Mouse (Mus musculus) heart, embryonic 12.5 days (tissue): ENCODE data around the gene Ush1g. TPM values are rescaled to one million over a fixed set of nuclear protein-coding genes. Genes with fewer than 3 reads are reported as not detected.

Experiments
- ATAC-seq: fragments of 200-750 bp; cut with Nextera tagmentation; 2 replicates; pipeline ENCODE4 v1.8.0; 2017; ENCODE audit warnings: moderate TSS enrichment, moderate library complexity; ENCODE audit not compliant: insufficient number of reproducible peaks, low FRiP score
- H3K27ac ChIP-seq: fragments of 300-500 bp; sonication (generic); 2 replicates; pipeline ENCODE4 v1.5.1; 2016; ENCODE audit warnings: mild to moderate bottlenecking, moderate library complexity; ENCODE audit not compliant: poor library complexity, severe bottlenecking
- H3K27me3 ChIP-seq: fragments of 300-500 bp; sonication (generic); replicated peaks from 2 replicates; pipeline ENCODE4 v1.6.1; 2016; ENCODE audit warnings: mild to moderate bottlenecking, moderate library complexity
- H3K36me3 ChIP-seq: fragments of 300-500 bp; sonication (generic); 2 replicates; pipeline ENCODE4 v1.6.1; 2016; ENCODE audit warnings: mild to moderate bottlenecking, moderate library complexity
- H3K4me1 ChIP-seq: fragments of 300-500 bp; sonication (generic); replicated peaks from 2 replicates; pipeline ENCODE4 v1.6.1; 2016; ENCODE audit warnings: mild to moderate bottlenecking
- H3K4me2 ChIP-seq: fragments of 300-500 bp; sonication (generic); 2 replicates; pipeline ENCODE4 v1.6.1; 2016; ENCODE audit warnings: mild to moderate bottlenecking, moderate library complexity
- H3K4me3 ChIP-seq: fragments of 300-500 bp; sonication (generic); 2 replicates; pipeline ENCODE4 v1.5.1; 2016; ENCODE audit warnings: mild to moderate bottlenecking
- H3K9ac ChIP-seq: fragments of 300-500 bp; sonication (generic); 2 replicates; pipeline ENCODE4 v1.6.1; 2016; ENCODE audit warnings: mild to moderate bottlenecking, moderate library complexity
- H3K9me3 ChIP-seq: fragments of 300-500 bp; sonication (generic); replicated peaks from 2 replicates; pipeline ENCODE4 v1.6.1; 2016; ENCODE audit warnings: mild to moderate bottlenecking, moderate library complexity
- WGBS: fragments of 180-500 bp; shearing (Covaris S2); methylation state at CpG from one replicate; pipeline ENCODE4 v1.1.7; 2016; 5-methylcytosine and 5-hydroxymethylcytosine counted together
- polyA plus RNA-seq: library from polyadenylated mRNA; unstranded; fragments of >200 nt; fragmentation: Nextera tagmentation; extraction: Ambion mirVana; gene quantifications from 2 replicates; pipeline ENCODE4 v1.2.1, GENCODE M21; 2016

Ush1g gene
- polyA plus RNA-seq, 1 experiment from 2014 or later: 0.06 TPM

GRCm38 (mm10) chr11:115269330-115270066 lies 52.3 kb downstream of the Ush1g start:
- Histone ChIP-seq H3K9ac (no peak overlapping the region), H3K9me3 (no peaks in the 10 kb centered on the region), H3K36me3 (peaks cover 13% of the 10 kb centered on the region), H3K4me1 (peaks cover 27% of the 10 kb centered on the region), H3K4me3 (no peak overlapping the region), H3K4me2 (no peak overlapping the region), H3K27me3 (peaks cover 61% of the 10 kb centered on the region), H3K27ac (no peak overlapping the region)
- no peak for ATAC-seq
- WGBS: 90% methylated on average over 27 of the region's 27 CpGs

- H3K4me2 ChIP-seq: no peak overlapping the region
- ATAC-seq: no peak
- WGBS: 72% methylated on average over 11 of the region's 11 CpGs
- no peak overlapping the region for H3K9ac ChIP-seq
- H3K36me3 ChIP-seq: peaks cover 13% of the 10 kb centered on the region
- peaks cover 27% of the 10 kb centered on the region for H3K4me1 ChIP-seq
- H3K27me3 ChIP-seq: peaks cover 77% of the 10 kb centered on the region
- no peak overlapping the region for H3K27ac ChIP-seq
- no peaks in the 10 kb centered on the region for H3K9me3 ChIP-seq
- H3K4me3 ChIP-seq: no peak overlapping the region
These were observed 53.9 kb downstream of the Ush1g start for GRCm38 (mm10) chr11:115267958-115268357.

- H3K36me3 ChIP-seq: peaks cover 13% of the 10 kb centered on the region
- H3K9ac ChIP-seq: peak within 1 kb of the TSS; percentile 69
- peaks cover 27% of the 10 kb centered on the region for H3K4me1 ChIP-seq
- peaks cover 84% of the 10 kb centered on the region for H3K27me3 ChIP-seq
- H3K4me2 ChIP-seq: peak within 1 kb of the TSS; percentile 89
- H3K4me3 ChIP-seq: peak within 1 kb of the TSS; percentile 50
- no peak for ATAC-seq
- 6% methylated on average over 49 of the region's 50 CpGs for WGBS
- no peaks in the 10 kb centered on the region for H3K9me3 ChIP-seq
- H3K27ac ChIP-seq: no peak within 1 kb of the TSS
These were observed 54.6 kb downstream of the Ush1g start, which contains the start of gene Grin2c for GRCm38 (mm10) chr11:115267061-115267883. Gene Grin2c, minus strand, starts transcription at chr11:115267243.

GRCm38 (mm10) chr11:115266400-115266778 lies 55.5 kb downstream of the Ush1g start:
- 0% methylated on average over 22 of the region's 22 CpGs for WGBS
- no peak for ATAC-seq
- Histone ChIP-seq H3K27me3 (peaks cover 86% of the 10 kb centered on the region), H3K4me1 (peaks cover 27% of the 10 kb centered on the region), H3K36me3 (peaks cover 13% of the 10 kb centered on the region), H3K27ac (no peak overlapping the region), H3K9me3 (no peaks in the 10 kb centered on the region), H3K9ac (peak overlapping the region; percentile 69; the same call in 1 of the 2 replicates), H3K4me2 (peak overlapping the region; percentile 89), H3K4me3 (peak overlapping the region; percentile 50)

- H3K4me1 ChIP-seq: peaks cover 27% of the 10 kb centered on the region
- peak overlapping the region; percentile 89 for H3K4me2 ChIP-seq
- ATAC-seq: no peak
- H3K27me3 ChIP-seq: peaks cover 91% of the 10 kb centered on the region
- H3K9me3 ChIP-seq: no peaks in the 10 kb centered on the region
- H3K9ac ChIP-seq: no peak overlapping the region
- peak overlapping the region; percentile 50 for H3K4me3 ChIP-seq
- peaks cover 13% of the 10 kb centered on the region for H3K36me3 ChIP-seq
- H3K27ac ChIP-seq: no peak overlapping the region
- 4% methylated on average over 20 of the region's 20 CpGs for WGBS
These were observed 56.0 kb downstream of the Ush1g start for GRCm38 (mm10) chr11:115265771-115266399.

Other genes with a start within 250 kb of the Ush1g start
- 1.8 TPM in 2 replicates for gene Rab37, start 230.6 kb downstream of the Ush1g start, polyA plus RNA-seq
- gene Cd300lf, start 188.0 kb downstream of the Ush1g start, polyA plus RNA-seq: 0.09 and 0.10 TPM in 2 replicates
- gene Slc9a3r1, start 158.7 kb downstream of the Ush1g start, polyA plus RNA-seq: 21.0 and 22.2 TPM in 2 replicates
- 8.4 TPM in 2 replicates for gene Tmem104, start 134.6 kb downstream of the Ush1g start, polyA plus RNA-seq
- 13.1 and 13.3 TPM in 2 replicates for gene Nat9, start 134.2 kb downstream of the Ush1g start, polyA plus RNA-seq
- 0.15 and 0.21 TPM in 2 replicates for gene Grin2c, start 54.8 kb downstream of the Ush1g start, polyA plus RNA-seq
- gene Fdxr, start 45.0 kb downstream of the Ush1g start, polyA plus RNA-seq: 11.3 and 12.3 TPM in 2 replicates
- gene Fads6, start 24.4 kb downstream of the Ush1g start, polyA plus RNA-seq: 0.51 and 0.86 TPM in 2 replicates
- not detected in 2 replicates for gene Otop2, start 14.9 kb downstream of the Ush1g start, polyA plus RNA-seq
- not detected in 2 replicates for gene Otop3, start 12.7 kb upstream of the Ush1g start, polyA plus RNA-seq
- gene Hid1, start 45.7 kb upstream of the Ush1g start, polyA plus RNA-seq: 6.0 and 7.4 TPM in 2 replicates
- 9.0 and 9.5 TPM in 2 replicates for gene Cdr2l, start 59.9 kb upstream of the Ush1g start, polyA plus RNA-seq
- 156 and 162 TPM in 2 replicates for gene Mrpl58, start 81.7 kb upstream of the Ush1g start, polyA plus RNA-seq
- 1,576 and 1,627 TPM in 2 replicates for gene Atp5h, start 97.9 kb upstream of the Ush1g start, polyA plus RNA-seq
- 16.0 and 17.5 TPM in 2 replicates for gene Kctd2, start 98.1 kb upstream of the Ush1g start, polyA plus RNA-seq
- gene Trim80, start 118.5 kb upstream of the Ush1g start, polyA plus RNA-seq: 0.19 and 0.35 TPM in 2 replicates
- 0.17 TPM in 1 of 2 replicates, not detected in the other for gene Slc16a5, start 140.4 kb upstream of the Ush1g start, polyA plus RNA-seq
- 5.8 and 6.4 TPM in 2 replicates for gene Armc7, start 153.6 kb upstream of the Ush1g start, polyA plus RNA-seq
- gene Nt5c, start 169.8 kb upstream of the Ush1g start, polyA plus RNA-seq: 56.2 and 58.2 TPM in 2 replicates
- gene Jpt1, start 192.3 kb upstream of the Ush1g start, polyA plus RNA-seq: 413 and 440 TPM in 2 replicates
- gene Sumo2, start 214.2 kb upstream of the Ush1g start, polyA plus RNA-seq: 673 and 675 TPM in 2 replicates
- gene Nup85, start 242.4 kb upstream of the Ush1g start, polyA plus RNA-seq: 117 and 132 TPM in 2 replicates